Mouse (Mus musculus) c-Kit-positive CD71-positive TER-119-positive erythroid progenitor cells, embryonic 14.5 days (primary cell): ENCODE data around the gene Spp1.
"Not testable (repeated sequence)": the region's sequence is repeated elsewhere in the genome, so short reads cannot be mapped to it uniquely, and the experiment has no call there.

Experiments used
- DNase-seq: peaks from one replicate; pipeline ENCODE4 v3.0.0-alpha.2; 2013; ENCODE audit warnings: low spot score

The Spp1 gene

DNA sequence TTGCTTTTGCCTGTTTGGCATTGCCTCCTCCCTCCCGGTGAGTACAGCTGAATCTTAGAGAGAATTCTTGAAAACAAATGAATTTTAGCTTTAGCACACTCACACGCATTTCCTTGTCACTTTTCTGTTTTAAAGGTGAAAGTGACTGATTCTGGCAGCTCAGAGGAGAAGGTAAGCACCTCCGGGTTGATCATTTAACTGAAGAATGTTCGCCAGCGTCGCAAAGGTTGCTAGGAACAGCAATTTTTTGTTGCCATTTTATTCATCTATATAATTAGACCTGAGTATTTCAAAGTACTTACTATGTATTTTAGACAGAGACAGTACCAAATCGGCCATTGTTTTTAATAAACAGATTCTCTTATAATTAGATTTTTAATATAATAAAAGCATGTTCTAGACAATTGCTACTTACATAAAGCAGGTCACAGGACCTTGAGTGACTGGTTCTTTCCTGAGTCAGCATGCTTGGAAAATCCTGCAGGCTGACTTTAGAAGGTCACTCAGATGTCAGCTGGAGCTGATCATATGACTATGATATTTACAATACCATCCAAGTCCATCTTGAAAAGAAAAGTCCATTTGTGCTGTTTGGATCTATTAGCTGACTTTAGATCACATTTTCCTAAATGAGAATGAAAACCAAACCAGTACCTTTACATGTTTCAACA lies 1.6 kb downstream of the Spp1 start:
- no peak for DNase-seq

DNA sequence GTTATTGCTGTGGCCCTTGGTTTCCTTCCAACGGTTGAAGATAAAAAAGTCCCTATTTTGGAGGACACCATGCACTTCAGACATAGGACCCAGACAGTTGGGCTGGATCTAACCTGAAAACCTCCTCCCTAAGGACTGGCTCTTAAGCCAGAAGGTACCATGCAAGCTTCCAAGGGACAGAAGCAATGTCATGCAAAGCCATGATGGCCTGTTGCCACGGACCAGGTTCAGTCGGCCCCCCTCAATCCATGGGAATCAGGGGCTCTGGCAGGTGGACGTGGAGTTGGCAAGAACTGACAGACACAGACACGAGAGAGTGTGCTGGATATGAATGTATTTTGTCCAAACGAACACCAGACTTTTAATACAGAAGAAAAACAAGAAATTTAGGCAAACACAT lies 7.5 kb downstream of the Spp1 start:
- no peak for DNase-seq

GRCm38 (mm10) chr5:104442850-104443249 lies 7.9 kb downstream of the Spp1 start:
- no peak for DNase-seq

DNA sequence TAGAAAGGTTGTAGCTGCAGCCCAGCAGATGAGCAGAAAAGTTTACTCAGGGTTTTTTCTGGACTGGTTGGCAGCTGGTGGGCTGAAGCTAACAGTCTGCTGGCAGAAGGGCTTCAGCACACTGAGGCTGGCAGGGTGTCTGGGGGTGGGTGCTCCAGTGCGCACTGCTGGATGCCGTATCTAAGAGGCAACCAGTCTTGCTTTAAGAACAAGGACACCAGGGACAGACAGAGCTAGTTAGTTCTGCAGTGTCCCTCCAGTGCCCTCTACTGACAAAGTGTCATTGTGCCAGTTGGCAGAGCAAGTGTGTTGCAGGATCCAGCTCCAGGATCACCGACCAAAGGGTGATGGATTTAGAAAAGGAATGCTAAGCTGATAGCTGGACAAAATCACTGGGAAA lies 11.2 kb downstream of the Spp1 start:
- DNase-seq: no peak

DNA sequence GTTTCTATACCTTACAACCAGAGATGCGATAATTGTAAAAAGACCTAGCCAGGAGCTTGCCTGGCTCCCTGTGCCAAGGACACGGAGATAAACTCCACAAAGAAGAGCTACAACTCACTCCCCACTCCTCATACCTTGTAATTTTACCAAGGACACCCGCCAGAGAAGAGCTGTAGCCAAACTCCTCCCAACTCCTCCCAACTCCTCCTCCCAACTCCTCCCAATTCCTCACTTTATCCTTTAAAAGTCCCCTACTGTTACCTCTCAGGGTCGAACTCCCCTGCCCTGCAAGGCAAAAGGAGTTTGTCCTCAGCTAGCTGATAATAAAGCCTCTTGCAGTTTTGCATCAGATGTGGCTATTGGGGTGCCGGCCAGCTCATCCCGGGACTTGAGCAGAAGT lies 13.4 kb downstream of the Spp1 start:
- DNase-seq: not testable (repeated sequence)

DNA sequence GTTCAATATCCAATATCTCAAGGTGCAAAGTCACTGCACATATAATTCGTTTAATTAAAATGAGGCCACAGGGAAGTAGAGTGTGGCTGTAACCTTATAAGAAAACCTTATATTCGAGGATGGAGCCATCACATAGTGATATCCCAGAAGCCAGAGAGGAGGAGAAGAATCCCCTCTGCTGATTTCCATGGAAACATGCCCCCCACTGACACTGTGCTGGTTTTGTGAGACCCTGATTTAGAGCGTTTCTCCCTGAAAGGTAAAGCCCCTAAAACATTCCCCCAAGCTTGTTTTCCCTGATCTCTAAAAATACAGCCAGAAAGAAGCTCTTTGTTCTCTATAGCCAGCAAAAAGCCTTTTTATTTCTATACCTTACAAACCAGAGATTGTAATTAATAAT lies 14.6 kb downstream of the Spp1 start:
- no peak for DNase-seq

GRCm38 (mm10) chr5:104453075-104453474 lies 18.2 kb downstream of the Spp1 start:
- DNase-seq: no peak

- DNase-seq: no peak
These were observed 19.6 kb downstream of the Spp1 start for GRCm38 (mm10) chr5:104454564-104454963.

- no peak for DNase-seq
These were observed 24.2 kb downstream of the Spp1 start, which contains the start of gene Pkd2 for GRCm38 (mm10) chr5:104458832-104459705. TSS of gene Pkd2 (plus strand) at chr5:104459450.

- DNase-seq: no peak
These were observed 25.0 kb downstream of the Spp1 start for GRCm38 (mm10) chr5:104459706-104460455.

DNA sequence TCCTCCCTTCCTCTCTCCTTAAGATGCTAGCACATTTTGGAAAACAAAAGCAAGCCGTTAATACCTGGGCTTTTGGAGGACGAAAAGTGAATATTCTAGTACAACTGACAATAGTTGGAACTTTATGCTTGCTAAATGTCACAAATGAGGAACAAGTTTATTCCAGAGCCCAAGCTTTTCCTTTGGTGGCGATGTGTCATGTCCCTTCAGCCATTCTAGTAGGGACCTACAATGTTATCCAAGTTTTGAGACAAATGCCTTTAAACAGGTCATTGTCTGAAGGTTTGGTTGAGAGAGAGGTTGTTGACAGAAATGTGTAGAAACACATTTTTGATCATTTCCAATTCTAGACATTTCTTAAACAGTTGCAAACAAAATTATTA lies 25.5 kb downstream of the Spp1 start:
- no peak for DNase-seq

DNA sequence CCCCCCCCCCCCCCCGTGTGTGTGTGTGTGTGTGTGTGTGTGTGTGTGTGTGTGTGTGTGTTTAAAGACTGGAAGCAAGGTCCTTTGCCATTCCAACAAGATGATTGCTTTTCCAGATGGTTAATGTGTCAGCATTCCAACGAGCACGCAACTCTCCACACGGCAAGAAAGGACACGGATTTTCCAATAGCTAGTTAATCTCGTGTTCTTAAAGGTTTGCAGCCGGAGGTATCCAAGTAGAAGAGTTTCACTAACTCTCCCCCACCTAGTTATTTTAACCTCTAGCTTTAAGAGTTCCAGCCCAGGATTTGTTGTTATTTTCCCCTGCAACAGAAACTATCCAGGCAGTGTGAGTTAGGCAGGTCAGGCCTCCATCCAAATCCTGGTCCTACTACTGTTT lies 25.9 kb downstream of the Spp1 start:
- DNase-seq: no peak

GRCm38 (mm10) chr5:104465279-104465678 lies 30.4 kb downstream of the Spp1 start:
- DNase-seq: no peak

DNA sequence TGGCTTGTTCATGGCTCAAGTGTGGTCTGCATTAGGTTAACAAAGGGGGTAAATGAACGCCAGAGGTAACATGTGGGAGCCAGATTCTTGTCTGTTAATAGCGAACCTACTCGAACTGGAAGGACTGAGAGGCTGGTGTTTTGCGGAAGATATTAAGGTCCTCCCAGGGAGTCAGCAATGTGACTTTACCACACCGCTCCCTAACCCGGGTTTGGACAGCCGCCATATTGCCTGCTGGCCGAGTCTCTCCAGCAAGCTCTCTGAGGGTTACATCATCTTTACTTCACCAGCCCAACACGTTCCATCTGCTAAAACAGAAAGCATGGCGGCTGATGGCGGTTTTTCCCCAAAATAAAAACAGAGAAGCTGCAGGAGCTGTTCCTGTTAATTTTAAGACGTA lies 30.8 kb downstream of the Spp1 start:
- DNase-seq: no peak

DNA sequence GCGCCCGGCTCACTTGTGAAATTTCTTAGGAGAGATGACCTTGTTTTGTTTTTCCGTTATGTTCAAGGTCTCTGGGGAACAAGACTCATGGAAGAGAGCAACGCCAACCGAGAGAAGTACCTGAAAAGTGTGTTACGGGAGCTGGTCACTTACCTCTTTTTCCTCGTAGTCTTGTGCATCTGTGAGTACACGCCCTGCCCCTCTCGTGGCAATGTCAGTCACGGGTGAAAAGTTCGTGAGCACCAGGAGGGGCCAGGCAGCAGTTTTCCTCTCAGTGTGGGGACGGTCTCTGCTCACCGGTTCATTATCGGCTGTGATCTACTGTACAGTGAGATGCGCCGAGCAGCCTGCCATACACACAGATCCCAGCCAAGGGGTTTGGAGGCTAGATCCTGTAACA lies 31.9 kb downstream of the Spp1 start:
- DNase-seq: no peak

- DNase-seq: no peak
These were observed 33.7 kb downstream of the Spp1 start for GRCm38 (mm10) chr5:104468586-104468985.

GRCm38 (mm10) chr5:104470981-104471391 lies 36.1 kb downstream of the Spp1 start:
- DNase-seq: no peak

DNA sequence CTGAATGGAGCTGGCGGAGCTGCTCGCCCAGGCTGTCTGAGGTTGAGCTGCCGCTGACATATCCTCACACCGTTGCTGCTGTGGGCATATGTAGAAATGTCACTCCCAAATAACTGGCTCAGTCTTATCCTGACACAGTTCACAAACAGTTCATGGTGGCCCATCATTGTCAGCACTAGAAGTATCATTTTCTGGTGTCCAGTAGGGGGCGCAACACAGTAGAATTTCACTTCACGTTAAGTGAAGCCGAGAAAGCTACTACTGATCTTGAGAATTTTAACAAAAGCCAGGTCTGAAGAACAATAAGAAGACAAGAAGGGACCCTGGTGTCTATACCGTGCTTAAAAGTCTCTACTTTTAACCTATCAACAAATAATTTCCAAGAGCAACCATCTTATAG lies 37.5 kb downstream of the Spp1 start:
- DNase-seq: peak; percentile 7

GRCm38 (mm10) chr5:104480367-104480766 lies 45.4 kb downstream of the Spp1 start:
- no peak for DNase-seq

GRCm38 (mm10) chr5:104482856-104483255 lies 47.9 kb downstream of the Spp1 start:
- no peak for DNase-seq
